Mouse (Mus musculus) colon, adult 2 months (tissue): Measurements from ENCODE around the gene Thbd. TPM values are rescaled to one million over a fixed set of nuclear protein-coding genes. Genes with fewer than 3 reads are reported as not detected.

ENCODE experiments used
- polyA plus RNA-seq: library from polyadenylated mRNA; depleted of rRNA; stranded (reverse); fragments of >200 nt; gene quantifications from 2 replicates; pipeline ENCODE4 v1.2.3, GENCODE M21; 2012; rRNA removed

Thbd gene
- polyA plus RNA-seq, result 47.8 and 48.2 TPM in 2 replicates

GRCm38 (mm10) chr2:148407870-148408760 is at the start of gene Thbd:
Gene Thbd (minus strand): TSS chr2:148408188.

GRCm38 (mm10) chr2:148443249-148443958 is 35.4 kb upstream of the Thbd start, which contains the start of gene Cd93:
Gene Cd93 (minus strand): TSS chr2:148443563.

GRCm38 (mm10) chr2:148395131-148396051 is 12.6 kb downstream of the Thbd start, which contains the start of gene Sstr4:
Gene Sstr4 (plus strand): TSS chr2:148395344.

Other genes with a start within 250 kb of the Thbd start
- 1.3 and 1.4 TPM in 2 replicates for gene Sstr4, start 12.8 kb downstream of the Thbd start, polyA plus RNA-seq
- gene Cd93, start 35.4 kb upstream of the Thbd start, polyA plus RNA-seq, result 3.8 and 4.2 TPM in 2 replicates